In genomic region chr15:92482198-92482597, GRCm38 (mm10) we compare ENCODE assay signal across 24 mouse cellular contexts.
DNase-seq lines count a peak whose midpoint lies in the region; ATAC-seq and TF ChIP-seq lines count a peak whose summit lies in the region.
"Had no signal": no experiment of that assay in that cellular context is flagged by ENCODE, and none has a peak within 500 bp of the region (broad histone marks: within the 10 kb centered on the region; RNA-seq: fewer than 3 reads in every experiment).

No protein-coding gene starts in this region.

- no peak overlapping the region for H3K4me3 ChIP-seq in cerebellum, adult 2 months (replicated peaks; ENCODE audit: insufficient read depth, low read depth, low read length)
- H3K4me3 ChIP-seq in stomach, postnatal 0 days (ENCODE audit: low read depth, low read length), result no peak overlapping the region
- H3K4me3 ChIP-seq: embryonic facial prominence, embryonic 10.5 days; limb, embryonic 13.5 days; liver, embryonic 12.5 days; midbrain, embryonic 12.5 days; neural tube, embryonic 15.5 days had no signal

- H3K9ac ChIP-seq in stomach, postnatal 0 days (ENCODE audit: low read length), result no peak overlapping the region
- H3K9ac ChIP-seq: hindbrain, embryonic 14.5 days; limb, embryonic 13.5 days; liver, embryonic 12.5 days; midbrain, embryonic 12.5 days; neural tube, embryonic 15.5 days had no signal

- TF ChIP-seq POLR2A in cerebellum, adult 2 months (IDR thresholded peaks at IDR 0.05; ENCODE audit: borderline replicate concordance, insufficient read depth, low read length), result no peak

- H3K27me3 ChIP-seq in cerebellum, adult 2 months (ENCODE audit: control insufficient read depth, insufficient read depth, low read length), result no peaks in the 10 kb centered on the region
- H3K27me3 ChIP-seq in stomach, postnatal 0 days (ENCODE audit: control insufficient read depth, insufficient read depth, low read length), result no peaks in the 10 kb centered on the region
- H3K27me3 ChIP-seq: limb, embryonic 13.5 days; liver, embryonic 12.5 days; midbrain, embryonic 12.5 days; neural tube, embryonic 15.5 days had no signal

- WGBS in cerebellum, adult 2 months, result 39% methylated on average over 6 of the region's 6 CpGs
- 78% methylated on average over 6 of the region's 6 CpGs for WGBS in stomach, postnatal 0 days

- TF ChIP-seq CTCF in cerebellum, adult 2 months (IDR thresholded peaks at IDR 0.05; ENCODE audit: borderline replicate concordance, insufficient read depth, low read depth, low read length), result no peak
- no peak for TF ChIP-seq CTCF in stomach, postnatal 0 days (IDR thresholded peaks at IDR 0.05; ENCODE audit: low read depth)

- no peaks in the 10 kb centered on the region for H3K4me1 ChIP-seq in cerebellum, adult 2 months (ENCODE audit: control insufficient read depth, insufficient read depth, low read length)
- H3K4me1 ChIP-seq in stomach, postnatal 0 days (replicated peaks; ENCODE audit: control insufficient read depth, insufficient read depth), result no peaks in the 10 kb centered on the region
- H3K4me1 ChIP-seq: embryonic facial prominence, embryonic 10.5 days; limb, embryonic 13.5 days; liver, embryonic 12.5 days; midbrain, embryonic 12.5 days; neural tube, embryonic 15.5 days had no signal

- peak; percentile 1 to 2 for DNase-seq in cerebellum, postnatal 10 days
- DNase-seq in cerebellum, adult 2 months, result no peak
- peak; percentile 37 for DNase-seq in layer of hippocampus, adult 11-12 months (ENCODE audit: low spot score)
- no peak for DNase-seq in layer of hippocampus, postnatal 25 days (ENCODE audit: extremely low spot score in 1 of 2, low spot score in 1 of 2)
- DNase-seq in right cerebral cortex, adult 2 months (ENCODE audit: low spot score in 2 of 2), result peak; percentile 25 to 34
- no peak for DNase-seq in right cerebral cortex, postnatal 25 days
- DNase-seq in layer of hippocampus, postnatal 10 days (ENCODE audit: low spot score in 2 of 2), result peak; percentile 14 to 26
- DNase-seq in stomach, postnatal 0 days (ENCODE audit: low spot score), result no peak
- DNase-seq: adrenal gland, adult 8-10 months; cerebellum, adult 9-10 months; heart, postnatal 4 days; kidney, adult 18-20 months; lung, adult 18-20 months; lung, postnatal 14 days; thymus, adult 2 months had no signal

- H3K4me2 ChIP-seq in stomach, postnatal 0 days (replicated peaks; ENCODE audit: low read depth), result no peak overlapping the region
- H3K4me2 ChIP-seq: hindbrain, embryonic 14.5 days; limb, embryonic 13.5 days; liver, embryonic 12.5 days; midbrain, embryonic 12.5 days; neural tube, embryonic 15.5 days had no signal

- H3K27ac ChIP-seq in cerebellum, adult 2 months (ENCODE audit: insufficient read depth, low read length), result no peak overlapping the region
- H3K27ac ChIP-seq in stomach, postnatal 0 days (replicated peaks), result no peak overlapping the region
- H3K27ac ChIP-seq: embryonic facial prominence, embryonic 10.5 days; hindbrain, embryonic 14.5 days; kidney, postnatal 0 days; limb, embryonic 13.5 days; liver, embryonic 12.5 days; midbrain, embryonic 12.5 days; neural tube, embryonic 15.5 days had no signal

- H3K9me3 ChIP-seq in stomach, postnatal 0 days (ENCODE audit: control insufficient read depth, low read length), result no peaks in the 10 kb centered on the region
- H3K9me3 ChIP-seq: embryonic facial prominence, embryonic 10.5 days; limb, embryonic 13.5 days; liver, embryonic 12.5 days; midbrain, embryonic 12.5 days; neural tube, embryonic 15.5 days had no signal

- no peak for TF ChIP-seq EP300 in stomach, postnatal 0 days (optimal IDR thresholded peaks at IDR 0.05)

- H3K36me3 ChIP-seq in stomach, postnatal 0 days (ENCODE audit: control insufficient read depth, insufficient read depth, low read length), result no peaks in the 10 kb centered on the region
- H3K36me3 ChIP-seq: embryonic facial prominence, embryonic 10.5 days; limb, embryonic 13.5 days; liver, embryonic 12.5 days; midbrain, embryonic 12.5 days; neural tube, embryonic 15.5 days had no signal

- no peak for ATAC-seq in stomach, postnatal 0 days (ENCODE audit: low FRiP score, low TSS enrichment)
- ATAC-seq: activated CD4-positive, CD25-positive, alpha-beta regulatory T cell, adult 4 months; inflammation-experienced regulatory T-cells, adult 6 months; liver, embryonic 12.5 days had no signal

Comparison
In these comparisons a context has a peak if more than half of its experiments do, and no peak if none do; other contexts are left out.
1. DNase-seq: peak in cerebellum, postnatal 10 days (2 of 2), layer of hippocampus, adult 11-12 months (single experiment), right cerebral cortex, adult 2 months (2 of 2) and layer of hippocampus, postnatal 10 days (2 of 2); none in cerebellum, adult 2 months (0 of 2), layer of hippocampus, postnatal 25 days (0 of 2), right cerebral cortex, postnatal 25 days (single experiment) and stomach, postnatal 0 days (single experiment).